Mouse (Mus musculus): ENCODE results near the gene Cdca4.

DNA sequence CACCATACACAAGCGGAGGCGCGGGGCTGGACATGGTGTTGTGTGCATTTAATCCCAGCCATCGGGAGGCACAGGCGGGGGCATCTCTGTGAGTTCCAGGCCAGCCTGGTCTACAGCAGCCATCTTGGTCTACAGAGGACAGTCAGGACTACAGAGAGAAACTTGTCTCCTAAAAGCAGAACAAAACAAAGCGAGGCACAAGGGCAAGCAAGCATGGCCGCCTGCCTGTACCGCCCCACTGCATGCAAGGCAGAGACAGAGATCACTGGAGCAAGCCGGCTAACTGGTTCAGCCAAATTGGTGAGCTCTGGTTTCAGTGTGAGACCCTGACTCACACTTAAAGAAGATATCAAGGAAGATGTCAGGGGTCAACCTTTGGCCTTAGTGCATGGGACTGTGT is 21.1 kb upstream of the Cdca4 start:
- no peak for TF ChIP-seq POLR2A (IDR thresholded peaks at IDR 0.05; ENCODE audit: borderline replicate concordance, extremely low read depth, low read depth, low read length)
- no peak for TF ChIP-seq CTCF (IDR thresholded peaks at IDR 0.05; ENCODE audit: insufficient read depth, low read length)
